Mouse (Mus musculus): ENCODE data around the gene Morn1.

DNA sequence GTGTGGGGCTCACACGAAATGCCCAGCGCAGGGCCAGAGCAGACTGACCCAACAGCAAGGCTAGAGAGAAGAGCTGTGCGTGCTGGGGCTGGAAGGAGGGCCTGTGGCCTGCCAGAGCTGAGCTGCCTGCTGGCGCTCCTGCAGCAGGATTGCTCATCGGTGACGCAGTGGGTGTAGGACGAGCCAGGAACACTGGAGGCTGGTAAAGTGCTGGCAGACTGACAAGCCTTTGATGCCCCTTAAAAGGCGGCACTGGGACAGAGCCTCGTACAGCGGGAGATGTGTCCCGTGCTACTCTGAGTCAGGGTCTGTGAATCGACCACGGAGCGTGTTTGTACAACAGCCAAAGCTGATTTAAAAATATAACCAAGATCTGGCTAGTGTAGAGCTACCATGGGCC, 43.6 kb downstream of the Morn1 start:
- no peak for TF ChIP-seq CTCF (conservative IDR thresholded peaks at IDR 0.05 in 1 of 2, IDR thresholded peaks at IDR 0.05 in 1 of 2; ENCODE audit: low read depth in 2 of 2, low read length in 2 of 2)
- no peak for TF ChIP-seq POLR2A (IDR thresholded peaks at IDR 0.05; ENCODE audit: low read depth, low read length)
- TF ChIP-seq ZMIZ1 (IDR thresholded peaks at IDR 0.05; ENCODE audit: low read depth, low read length) = no peak
- no peak for TF ChIP-seq HCFC1 (IDR thresholded peaks at IDR 0.05; ENCODE audit: low read depth, low read length)
- no peak for TF ChIP-seq EP300 (IDR thresholded peaks at IDR 0.05; ENCODE audit: low read length)
- no peak for TF ChIP-seq TBP (conservative IDR thresholded peaks at IDR 0.05; ENCODE audit: low read depth, low read length)
- no peak for TF ChIP-seq IRF4 (IDR thresholded peaks at IDR 0.05; ENCODE audit: low read depth, low read length)
- no peak for TF ChIP-seq POLR2AphosphoS2 (IDR thresholded peaks at IDR 0.05; ENCODE audit: low read depth, low read length)
- TF ChIP-seq ZC3H11A (IDR thresholded peaks at IDR 0.05; ENCODE audit: low read depth, low read length) = no peak
- no peak for TF ChIP-seq KAT2A (IDR thresholded peaks at IDR 0.05; ENCODE audit: insufficient replicate concordance, low read length)
- TF ChIP-seq MEF2A (IDR thresholded peaks at IDR 0.05; ENCODE audit: borderline replicate concordance, low read depth, low read length) = no peak
- TF ChIP-seq JUN (IDR thresholded peaks at IDR 0.05; ENCODE audit: insufficient read depth, low read depth, low read length) = no peak

Data from CH12.LX (cell line).